Mouse (Mus musculus) megakaryocyte-erythroid progenitor cell, adult 5-6 weeks (primary cell): ENCODE results near the gene Olfr873. TPM values are rescaled to one million over a fixed set of nuclear protein-coding genes. Genes with fewer than 3 reads are reported as not detected.
"Not testable (repeated sequence)": the region's sequence is repeated elsewhere in the genome, so short reads cannot be mapped to it uniquely, and the experiment has no call there.

Source experiments
- ATAC-seq: replicated peaks from 2 replicates; pipeline ENCODE4 v1.8.0; 2016; ENCODE audit warnings: mild to moderate bottlenecking, inconsistent platforms; ENCODE audit not compliant: severe bottlenecking, poor library complexity, low FRiP score, low TSS enrichment
- total RNA-seq, 2 experiments: library from RNA; stranded (forward) in 1 of 2; stranded (reverse) in 1 of 2; fragments of 200-1000, 215-1000 nt in 1 of 2; fragments of >200 nt in 1 of 2; fragmentation: Nextera tagmentation in 1 of 2; gene quantifications; 2 replicates each; pipeline ENCODE4 v1.2.3; 2014 to 2017

The Olfr873 gene
- total RNA-seq (2014; fragmentation: Nextera tagmentation), result not detected in 2 replicates
- total RNA-seq (2017), result not detected in 2 replicates

GRCm38 (mm10) chr9:20298232-20298631, at the start of gene Olfr873:
Gene Olfr873 (plus strand): TSS chr9:20298532.
- ATAC-seq, result no peak

DNA sequence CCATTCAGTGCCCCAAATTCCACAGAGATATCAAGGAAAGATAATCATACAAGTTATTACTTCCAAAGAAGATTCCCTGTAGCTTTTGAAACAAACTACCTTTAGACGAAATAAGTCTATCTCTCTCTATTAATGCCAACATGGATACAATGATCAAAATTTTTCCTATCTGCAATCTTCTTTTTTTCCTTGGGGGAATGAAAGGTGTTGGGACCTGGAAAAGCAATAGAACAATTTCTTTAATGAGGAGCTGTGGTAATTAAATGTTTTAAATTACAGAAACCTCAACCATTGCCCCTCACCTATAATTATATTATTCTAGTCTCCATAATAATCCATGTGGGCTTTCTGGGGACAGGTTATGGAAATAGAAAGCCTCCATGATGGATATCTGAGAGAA, 16.3 kb upstream of the Olfr873 start, which contains the start of gene Olfr39:
Olfr39 (plus strand) TSS at position 301 of the 400 bp plus-strand sequence.
- ATAC-seq, result no peak

GRCm38 (mm10) chr9:20295562-20295961, 2.8 kb upstream of the Olfr873 start:
- ATAC-seq, result not testable (repeated sequence)

GRCm38 (mm10) chr9:20335994-20336393, 37.7 kb downstream of the Olfr873 start, which contains the start of gene Olfr18:
Gene Olfr18 (minus strand): TSS chr9:20336094.
- ATAC-seq, result no peak

DNA sequence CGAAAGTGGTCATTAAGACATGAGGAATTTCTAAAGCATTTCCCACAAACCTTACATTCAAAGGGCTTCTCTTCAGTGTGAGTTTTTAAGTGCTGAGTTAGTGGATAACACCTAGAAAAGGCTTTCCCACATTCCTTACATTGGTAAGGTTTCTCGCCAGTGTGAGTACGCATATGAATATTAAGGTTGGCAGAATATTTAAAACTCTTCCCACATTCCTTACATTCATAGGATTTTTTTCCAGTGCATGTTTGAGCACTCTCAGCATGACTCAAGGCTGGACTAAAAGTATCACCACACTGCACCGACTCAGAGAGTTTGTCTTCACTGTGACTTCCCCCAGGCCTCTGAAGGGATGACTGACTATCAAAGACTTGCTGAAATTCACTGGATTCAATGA, 50.2 kb downstream of the Olfr873 start:
- no peak for ATAC-seq

Other genes starting within 250 kb of the Olfr873 start
- gene Olfr867, start 241.0 kb upstream of the Olfr873 start, total RNA-seq (2014; fragmentation: Nextera tagmentation), result not detected in 2 replicates
- not detected in 2 replicates for gene Olfr867, start 241.0 kb upstream of the Olfr873 start, total RNA-seq (2017)
- not detected in 2 replicates for gene Olfr868, start 199.9 kb upstream of the Olfr873 start, total RNA-seq (2014; fragmentation: Nextera tagmentation)
- not detected in 2 replicates for gene Olfr868, start 199.9 kb upstream of the Olfr873 start, total RNA-seq (2017)
- not detected in 2 replicates for gene Olfr869, start 169.5 kb upstream of the Olfr873 start, total RNA-seq (2014; fragmentation: Nextera tagmentation)
- gene Olfr869, start 169.5 kb upstream of the Olfr873 start, total RNA-seq (2017), result not detected in 2 replicates
- gene Olfr870, start 124.5 kb upstream of the Olfr873 start, total RNA-seq (2014; fragmentation: Nextera tagmentation), result not detected in 2 replicates
- not detected in 2 replicates for gene Olfr870, start 124.5 kb upstream of the Olfr873 start, total RNA-seq (2017)
- gene Olfr871, start 86.3 kb upstream of the Olfr873 start, total RNA-seq (2014; fragmentation: Nextera tagmentation), result not detected in 2 replicates
- not detected in 2 replicates for gene Olfr871, start 86.3 kb upstream of the Olfr873 start, total RNA-seq (2017)
- not detected in 2 replicates for gene Olfr872, start 61.4 kb upstream of the Olfr873 start, total RNA-seq (2014; fragmentation: Nextera tagmentation)
- not detected in 2 replicates for gene Olfr872, start 61.4 kb upstream of the Olfr873 start, total RNA-seq (2017)
- gene Olfr39, start 16.2 kb upstream of the Olfr873 start, total RNA-seq (2014; fragmentation: Nextera tagmentation), result not detected in 2 replicates
- not detected in 2 replicates for gene Olfr39, start 16.2 kb upstream of the Olfr873 start, total RNA-seq (2017)
- not detected in 2 replicates for gene Olfr18, start 37.6 kb downstream of the Olfr873 start, total RNA-seq (2014; fragmentation: Nextera tagmentation)
- gene Olfr18, start 37.6 kb downstream of the Olfr873 start, total RNA-seq (2017), result not detected in 2 replicates
- 18.6 and 26.9 TPM in 2 replicates for gene Zfp560, start 86.6 kb downstream of the Olfr873 start, total RNA-seq (2014; fragmentation: Nextera tagmentation)
- 1.9 and 8.2 TPM in 2 replicates for gene Zfp560, start 86.6 kb downstream of the Olfr873 start, total RNA-seq (2017)
- gene Zfp26, start 161.6 kb downstream of the Olfr873 start, total RNA-seq (2014; fragmentation: Nextera tagmentation), result 27.8 and 32.3 TPM in 2 replicates
- 22.3 and 35.1 TPM in 2 replicates for gene Zfp26, start 161.6 kb downstream of the Olfr873 start, total RNA-seq (2017)
- gene Zfp426, start 194.2 kb downstream of the Olfr873 start, total RNA-seq (2014; fragmentation: Nextera tagmentation), result 15.2 and 19.6 TPM in 2 replicates
- gene Zfp426, start 194.2 kb downstream of the Olfr873 start, total RNA-seq (2017), result 15.0 and 22.3 TPM in 2 replicates
- gene Zfp266, start 222.9 kb downstream of the Olfr873 start, total RNA-seq (2014; fragmentation: Nextera tagmentation), result 48.4 and 54.9 TPM in 2 replicates
- gene Zfp266, start 222.9 kb downstream of the Olfr873 start, total RNA-seq (2017), result 46.8 and 47.2 TPM in 2 replicates